Mouse (Mus musculus) limb, embryonic 13.5 days (tissue): ENCODE measurements around the gene Gpn1. TPM values are rescaled to one million over a fixed set of nuclear protein-coding genes. Genes with fewer than 3 reads are reported as not detected.

Source experiments
- ATAC-seq: fragments of 200-750 bp; cut with Nextera tagmentation; 2 replicates; pipeline ENCODE4 v1.8.0; 2017; ENCODE audit warnings: low read depth, moderate number of reproducible peaks, moderate TSS enrichment; ENCODE audit not compliant: low FRiP score
- H3K27ac ChIP-seq: fragments of 300-500 bp; sonication (generic); 2 replicates; pipeline ENCODE4 v1.5.1; 2015; ENCODE audit warnings: inconsistent platforms, mild to moderate bottlenecking, moderate library complexity
- H3K27me3 ChIP-seq: fragments of 300-500 bp; sonication (generic); 2 replicates; pipeline ENCODE4 v1.6.1; 2015; ENCODE audit warnings: mild to moderate bottlenecking, inconsistent platforms
- H3K36me3 ChIP-seq: fragments of 300-500 bp; sonication (generic); 2 replicates; pipeline ENCODE4 v1.6.1; 2015; ENCODE audit warnings: inconsistent platforms, mild to moderate bottlenecking, moderate library complexity
- H3K4me1 ChIP-seq: fragments of 300-500 bp; sonication (generic); 2 replicates; pipeline ENCODE4 v1.6.1; 2015; ENCODE audit warnings: inconsistent platforms
- H3K4me2 ChIP-seq: fragments of 300-500 bp; sonication (generic); replicated peaks from 2 replicates; pipeline ENCODE4 v1.6.1; 2015; ENCODE audit warnings: inconsistent platforms, mild to moderate bottlenecking, moderate library complexity
- H3K4me3 ChIP-seq: fragments of 300-500 bp; sonication (generic); 2 replicates; pipeline ENCODE4 v1.5.1; 2015; ENCODE audit warnings: moderate library complexity, mild to moderate bottlenecking, inconsistent platforms
- H3K9ac ChIP-seq: fragments of 300-500 bp; sonication (generic); 2 replicates; pipeline ENCODE4 v1.6.1; 2015; ENCODE audit warnings: mild to moderate bottlenecking, inconsistent platforms
- H3K9me3 ChIP-seq: fragments of 300-500 bp; sonication (generic); 2 replicates; pipeline ENCODE4 v1.6.1; 2016; ENCODE audit warnings: inconsistent platforms
- whole genome bisulfite sequencing: fragments of 180-500 bp; shearing (Covaris S2); methylation state at CpG from one replicate; pipeline ENCODE4 v1.1.7; 2015; 5-methylcytosine and 5-hydroxymethylcytosine counted together
- polyA plus RNA-seq: library from polyadenylated mRNA; unstranded; fragments of >200 nt; fragmentation: Nextera tagmentation; extraction: Ambion mirVana; gene quantifications from 2 replicates; pipeline ENCODE4 v1.2.1, GENCODE M21; 2015

Gpn1 gene
- polyA plus RNA-seq, 1 experiment from 2014 or later: 72.5 TPM

- H3K27ac ChIP-seq: no peak overlapping the region
- no peak for ATAC-seq
These were observed 67.6 kb downstream of the Gpn1 start for GRCm38 (mm10) chr5:31562036-31562666.

More at GRCm38 (mm10) chr5:31562036-31562666, 67.6 kb downstream of the Gpn1 start:
- no peaks in the 10 kb centered on the region for H3K27me3 ChIP-seq
- no peak overlapping the region for H3K4me3 ChIP-seq
- H3K4me2 ChIP-seq: no peak overlapping the region
- H3K36me3 ChIP-seq: peaks cover 44% of the 10 kb centered on the region
- H3K4me1 ChIP-seq: peaks cover 3% of the 10 kb centered on the region; the same call in 1 of the 2 replicates
- 85% methylated on average over 7 of the region's 7 CpGs for WGBS
- H3K9ac ChIP-seq: no peak overlapping the region
- H3K9me3 ChIP-seq: no peaks in the 10 kb centered on the region

Other genes with a start within 250 kb of the Gpn1 start
- gene Krtcap3, start 243.1 kb upstream of the Gpn1 start, polyA plus RNA-seq: 16.1 and 21.3 TPM in 2 replicates
- gene Ift172, start 203.6 kb upstream of the Gpn1 start, polyA plus RNA-seq: 37.8 and 45.0 TPM in 2 replicates
- 83.5 and 84.4 TPM in 2 replicates for gene Fndc4, start 198.7 kb upstream of the Gpn1 start, polyA plus RNA-seq
- gene Gckr, start 197.3 kb upstream of the Gpn1 start, polyA plus RNA-seq: 0.14 and 0.28 TPM in 2 replicates
- 65.0 and 70.5 TPM in 2 replicates for gene Zfp512, start 42.3 kb upstream of the Gpn1 start, polyA plus RNA-seq
- 0.11 and 0.13 TPM in 2 replicates for gene 4930548H24Rik, start 9.0 kb upstream of the Gpn1 start, polyA plus RNA-seq
- 37.0 and 38.6 TPM in 2 replicates for gene Slc4a1ap, start 32.3 kb downstream of the Gpn1 start, polyA plus RNA-seq
- 30.8 and 31.2 TPM in 2 replicates for gene Supt7l, start 33.1 kb downstream of the Gpn1 start, polyA plus RNA-seq
- 259 and 285 TPM in 2 replicates for gene Mrpl33, start 102.2 kb downstream of the Gpn1 start, polyA plus RNA-seq
- 3.1 and 3.3 TPM in 2 replicates for gene Rbks, start 202.9 kb downstream of the Gpn1 start, polyA plus RNA-seq
- 45.4 and 47.9 TPM in 2 replicates for gene Babam2, start 202.9 kb downstream of the Gpn1 start, polyA plus RNA-seq